Mouse (Mus musculus) lung, adult 10 weeks (tissue): ENCODE results near the gene Selenow. TPM values are rescaled to one million over a fixed set of nuclear protein-coding genes. Genes with fewer than 3 reads are reported as not detected.

Experiments used
- polyA plus RNA-seq: library from polyadenylated mRNA; stranded (reverse); fragments of 350-450 nt; fragmentation: Illumina TruSeq; extraction: RNeasy Lipid Tissue Mini Kit (QIAGEN cat#74804); gene quantifications from one replicate; pipeline ENCODE4 v1.2.3, GENCODE M21; 2014; ENCODE audit warnings: low read depth, low replicate concordance; ENCODE audit not compliant: insufficient read depth

The Selenow gene
- polyA plus RNA-seq: 594 TPM

DNA sequence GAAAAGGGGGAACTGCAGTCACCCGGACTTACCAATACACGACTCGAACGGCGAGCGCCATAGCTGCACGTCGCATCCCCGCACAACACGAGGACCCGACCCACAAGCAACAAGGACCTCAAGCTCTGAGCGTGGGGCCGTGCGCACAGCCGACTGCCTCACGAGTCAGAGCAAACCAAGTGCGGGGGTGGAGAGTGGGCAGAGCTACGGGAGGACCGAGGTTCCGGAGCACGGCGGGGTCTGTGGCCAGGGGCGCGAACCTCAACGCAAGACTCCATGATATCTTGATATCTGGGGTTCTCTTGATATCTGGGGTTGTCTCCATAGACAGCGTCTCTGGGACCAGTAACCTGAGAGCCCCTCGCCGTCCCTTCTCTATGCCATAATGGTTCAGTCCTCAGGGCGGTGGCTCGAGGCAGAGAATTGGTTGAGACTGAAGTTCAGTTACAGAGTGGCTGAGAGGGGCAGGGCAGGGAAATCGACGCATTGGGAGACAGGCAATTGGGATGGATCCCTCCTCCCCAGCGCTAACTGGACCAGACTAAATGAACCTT is at the start of gene Selenow:
Gene Selenow, minus strand, starts transcription at position 183 of the 554 bp plus-strand sequence.

GRCm38 (mm10) chr7:15967312-15967711 is 45.1 kb upstream of the Selenow start, which contains the start of gene Ehd2:
Gene Ehd2, minus strand, starts transcription at chr7:15967567.

GRCm38 (mm10) chr7:15945721-15946536 is 23.7 kb upstream of the Selenow start, which contains the start of gene Nop53:
Gene Nop53, minus strand, starts transcription at chr7:15946074.

DNA sequence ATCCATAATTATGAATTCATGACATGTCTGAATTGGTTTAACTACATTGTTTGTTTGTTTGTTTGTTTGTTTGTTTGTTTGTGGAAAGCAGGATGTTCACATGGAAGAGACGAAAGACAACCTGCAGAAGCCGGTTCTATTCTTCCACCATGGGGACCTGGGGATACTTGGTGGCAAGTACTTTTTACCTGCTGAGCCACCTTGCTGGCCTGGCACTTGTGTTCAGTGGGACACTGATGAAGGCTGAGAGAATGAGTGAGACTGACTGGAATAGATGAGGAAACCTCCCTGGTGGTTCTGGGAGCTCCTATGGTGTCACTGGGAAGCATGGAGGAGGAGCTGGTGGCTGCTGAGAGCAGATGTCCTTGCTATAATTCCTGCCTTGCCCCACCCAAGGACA is 39.9 kb downstream of the Selenow start, which contains the start of gene Crxos:
Gene Crxos, plus strand, starts transcription at position 301 of the 400 bp plus-strand sequence.

DNA sequence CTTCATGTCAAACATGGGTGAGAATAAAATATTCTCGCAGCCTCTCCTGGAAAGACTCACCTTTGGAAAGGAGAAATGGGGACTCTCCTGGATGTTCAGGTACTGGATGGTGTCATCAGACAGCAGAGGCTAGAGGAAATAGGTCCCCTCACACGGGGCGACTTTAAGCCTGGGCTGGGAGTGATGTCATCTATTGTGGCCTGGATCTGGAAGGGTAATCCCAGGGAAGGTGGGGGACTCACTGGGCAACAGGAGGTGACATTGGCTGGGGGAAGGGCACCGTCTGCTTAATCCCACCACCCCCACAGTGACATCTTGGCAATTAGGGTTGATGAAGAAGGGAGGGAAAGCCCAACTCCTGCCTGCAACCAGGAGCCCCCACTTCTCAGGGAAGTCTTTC is 42.4 kb downstream of the Selenow start, which contains the start of gene Crx:
Gene Crx, minus strand, starts transcription at position 213 of the 400 bp plus-strand sequence.

Other genes starting within 250 kb of the Selenow start
- gene Obox5, start 172.3 kb downstream of the Selenow start, polyA plus RNA-seq: not detected
- gene Obox6, start 82.7 kb downstream of the Selenow start, polyA plus RNA-seq: not detected
- not detected for gene Crx, start 42.4 kb downstream of the Selenow start, polyA plus RNA-seq
- gene Crxos, start 39.8 kb downstream of the Selenow start, polyA plus RNA-seq: not detected
- gene Nop53, start 23.7 kb upstream of the Selenow start, polyA plus RNA-seq: 186 TPM
- gene Ehd2, start 45.2 kb upstream of the Selenow start, polyA plus RNA-seq: 87.4 TPM
- gene Bicra, start 125.5 kb upstream of the Selenow start, polyA plus RNA-seq: 2.7 TPM
- gene Zfp541, start 139.4 kb upstream of the Selenow start, polyA plus RNA-seq: not detected
- 58.6 TPM for gene Napa, start 176.1 kb upstream of the Selenow start, polyA plus RNA-seq
- gene Kptn, start 197.5 kb upstream of the Selenow start, polyA plus RNA-seq: 13.3 TPM
- gene Slc8a2, start 207.4 kb upstream of the Selenow start, polyA plus RNA-seq: 0.25 TPM